Mouse (Mus musculus) small intestine, adult 2 months (tissue): ENCODE data around the gene Degs1. TPM values are rescaled to one million over a fixed set of nuclear protein-coding genes. Genes with fewer than 3 reads are reported as not detected.

ENCODE experiments used
- H3K27ac ChIP-seq: fragments of 200-500 bp; 2 replicates; pipeline ENCODE4 v1.5.1; 2012; ENCODE audit warnings: low read depth, low read length, control low read depth, inconsistent platforms; ENCODE audit not compliant: insufficient read depth
- H3K27me3 ChIP-seq: fragments of 200-500 bp; 2 replicates; pipeline ENCODE4 v1.6.1; 2012; ENCODE audit warnings: mild to moderate bottlenecking, moderate library complexity, low read length, inconsistent platforms; ENCODE audit not compliant: control insufficient read depth, insufficient read depth
- H3K36me3 ChIP-seq: fragments of 200-500 bp; 2 replicates; pipeline ENCODE4 v1.6.1; 2012; ENCODE audit warnings: mild to moderate bottlenecking, low read length, control low read depth, inconsistent platforms; ENCODE audit not compliant: control insufficient read depth, insufficient read depth
- H3K4me1 ChIP-seq: fragments of 200-500 bp; 2 replicates; pipeline ENCODE4 v1.6.1; 2012; ENCODE audit warnings: low read length, inconsistent platforms, mixed read lengths; ENCODE audit not compliant: control insufficient read depth, insufficient read depth, insufficient read length
- H3K4me3 ChIP-seq: fragments of 200-500 bp; 2 replicates; pipeline ENCODE4 v1.5.1; 2012; ENCODE audit warnings: low read depth, mild to moderate bottlenecking, control low read depth, inconsistent platforms, low read length, moderate library complexity
- CTCF ChIP-seq: fragments of 200-500 bp; IDR thresholded peaks from 2 replicates; pipeline ENCODE4 v1.5.1; 2012; ENCODE audit warnings: low read depth, mild to moderate bottlenecking, control low read depth, inconsistent platforms, low read length, moderate library complexity, mixed read lengths; ENCODE audit not compliant: insufficient replicate concordance, insufficient read length; ENCODE audit errors: extremely low read depth
- POLR2A ChIP-seq: fragments of 200-500 bp; IDR thresholded peaks from 2 replicates; pipeline ENCODE4 v1.6.1; 2012; ENCODE audit warnings: low read depth, mild to moderate bottlenecking, control low read depth, inconsistent platforms, low read length, moderate library complexity
- WGBS: fragments of 180-500 bp; shearing (Covaris S2); methylation state at CpG from one replicate; pipeline ENCODE4 v1.1.7; 2018; 5-methylcytosine and 5-hydroxymethylcytosine counted together
- polyA plus RNA-seq: library from polyadenylated mRNA; depleted of rRNA; stranded (reverse); fragments of >200 nt; gene quantifications from 2 replicates; pipeline ENCODE4 v1.2.3, GENCODE M21; 2012

Degs1 gene
- polyA plus RNA-seq, 1 experiment, result 14.1 TPM

DNA sequence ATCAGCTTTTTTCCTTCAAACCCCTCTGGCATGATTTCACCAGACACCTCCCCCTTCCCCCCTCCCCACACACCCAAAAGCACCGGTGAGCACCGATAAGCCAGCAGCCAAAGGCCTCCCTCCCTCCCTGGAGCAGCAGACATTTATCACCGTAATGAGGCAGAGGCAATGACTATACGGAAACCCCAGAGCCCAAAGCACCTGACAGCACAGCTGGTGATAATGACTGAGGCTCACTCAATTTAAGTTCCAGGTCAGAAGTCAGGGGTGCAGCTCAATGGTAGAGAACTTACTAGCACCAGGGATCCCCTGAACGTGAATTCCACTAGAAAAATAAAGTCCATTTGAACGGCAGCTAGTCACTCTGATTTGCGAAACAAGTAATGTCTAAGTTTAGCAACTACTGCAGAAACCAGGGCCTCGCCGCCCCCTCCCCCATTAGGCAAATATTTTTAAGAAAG is 1.3 kb downstream of the Degs1 start:
- Histone ChIP-seq H3K36me3 (peaks cover 21% of the 10 kb centered on the region), H3K27ac (no peak overlapping the region), H3K4me1 (peaks cover 8% of the 10 kb centered on the region), H3K4me3 (peak overlapping the region; percentile 28), H3K27me3 (no peaks in the 10 kb centered on the region)
- WGBS, result 11% methylated on average over 9 of the region's 9 CpGs
- TF ChIP-seq CTCF (no peak), POLR2A (no peak)

DNA sequence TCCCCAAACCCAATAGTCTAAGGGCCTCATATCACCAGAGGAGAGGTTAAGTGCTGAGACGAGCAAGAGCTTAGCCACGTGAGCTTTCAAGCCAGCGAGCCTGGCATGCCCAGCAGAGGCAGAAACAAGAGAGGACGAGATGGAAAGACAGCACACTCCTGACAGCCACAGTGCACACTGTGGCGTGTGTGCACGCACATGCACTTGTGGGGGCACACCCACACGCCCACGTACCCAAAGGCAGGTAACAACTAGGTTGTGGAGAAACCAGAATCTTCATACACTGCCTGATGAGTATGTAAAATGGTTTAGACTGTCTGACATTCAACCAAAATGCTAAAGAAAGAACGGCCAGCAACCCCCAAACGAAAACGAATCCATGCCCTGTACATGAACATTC is 2.0 kb downstream of the Degs1 start:
- peak overlapping the region; percentile 24 for H3K4me3 ChIP-seq
- peaks cover 8% of the 10 kb centered on the region for H3K4me1 ChIP-seq
- H3K36me3 ChIP-seq, result peaks cover 21% of the 10 kb centered on the region
- TF ChIP-seq CTCF (no peak), POLR2A (no peak)
- WGBS, result 66% methylated on average over 11 of the region's 11 CpGs
- no peaks in the 10 kb centered on the region for H3K27me3 ChIP-seq
- H3K27ac ChIP-seq, result no peak overlapping the region

DNA sequence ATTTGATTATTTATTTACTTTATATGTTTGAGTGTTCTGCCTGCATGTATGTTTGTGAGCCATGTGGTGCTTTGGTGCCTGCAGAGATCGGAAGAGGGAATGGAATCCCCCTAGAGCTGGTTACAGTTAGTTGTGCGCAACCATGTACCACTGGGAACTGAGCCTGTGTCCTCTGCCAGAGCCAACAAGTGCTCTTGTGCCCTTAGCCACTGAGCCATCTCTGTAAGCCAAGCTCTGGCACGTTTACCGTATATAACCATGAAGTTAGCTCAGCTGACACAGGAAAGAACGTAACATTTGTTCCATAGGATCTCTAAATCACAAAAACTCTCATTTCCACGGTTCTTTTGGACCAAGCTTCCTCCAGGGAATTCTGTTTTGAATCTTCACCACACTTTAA is 2.6 kb downstream of the Degs1 start:
- no peak overlapping the region for H3K27ac ChIP-seq
- H3K36me3 ChIP-seq, result peaks cover 23% of the 10 kb centered on the region
- 88% methylated on average over 6 of the region's 6 CpGs for WGBS
- H3K27me3 ChIP-seq, result no peaks in the 10 kb centered on the region
- no peak overlapping the region for H3K4me3 ChIP-seq
- no peak for TF ChIP-seq POLR2A
- no peak for TF ChIP-seq CTCF
- peaks cover 13% of the 10 kb centered on the region for H3K4me1 ChIP-seq

DNA sequence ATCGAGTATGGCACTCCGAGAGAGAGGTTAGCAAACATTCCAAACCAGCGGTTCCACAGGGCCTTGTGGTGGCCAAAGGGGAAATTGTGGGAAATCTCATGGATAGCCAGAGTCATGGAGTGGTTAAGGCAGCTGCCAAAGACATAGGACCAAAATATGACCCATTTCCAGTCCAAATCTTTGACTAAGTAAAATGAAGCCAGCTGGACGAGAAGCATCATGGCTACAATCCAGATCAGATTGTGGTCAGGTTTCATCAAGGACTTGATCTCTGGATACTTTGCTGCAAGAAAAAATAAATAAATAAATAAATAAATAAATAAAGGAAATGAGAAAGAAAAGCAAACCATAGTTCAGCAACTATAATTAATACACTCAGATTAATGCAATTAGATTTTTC is 3.2 kb downstream of the Degs1 start:
- Histone ChIP-seq H3K4me3 (no peak overlapping the region), H3K4me1 (peaks cover 13% of the 10 kb centered on the region), H3K36me3 (peaks cover 23% of the 10 kb centered on the region), H3K27ac (no peak overlapping the region), H3K27me3 (no peaks in the 10 kb centered on the region)
- 83% methylated on average over 4 of the region's 4 CpGs for whole genome bisulfite sequencing
- TF ChIP-seq CTCF, result no peak
- no peak for TF ChIP-seq POLR2A

DNA sequence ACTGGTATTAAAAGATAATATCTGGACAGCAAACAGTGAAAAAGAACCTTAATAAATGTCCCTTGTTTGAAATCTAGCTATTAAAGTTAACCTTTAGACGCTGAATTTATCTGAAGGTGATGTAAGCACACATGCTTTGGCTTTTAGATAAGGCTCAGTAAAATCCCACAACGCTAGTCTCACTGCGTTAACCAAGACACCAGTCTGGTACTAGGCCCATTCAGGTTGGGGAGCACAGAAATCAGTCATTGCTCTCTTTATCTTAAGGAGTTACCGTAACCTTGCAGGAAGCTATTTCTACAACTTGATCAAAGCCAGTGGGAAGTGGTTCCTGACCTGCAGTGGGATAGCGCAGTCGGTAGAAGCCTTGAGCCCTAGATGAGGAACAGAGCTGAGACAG is 7.5 kb downstream of the Degs1 start:
- Histone ChIP-seq H3K27ac (peak overlapping the region; percentile 8; the same call in 1 of the 2 replicates), H3K4me3 (no peak overlapping the region), H3K27me3 (no peaks in the 10 kb centered on the region), H3K4me1 (peaks cover 4% of the 10 kb centered on the region; the same call in 1 of the 2 replicates), H3K36me3 (peaks cover 28% of the 10 kb centered on the region)
- TF ChIP-seq CTCF, result no peak
- TF ChIP-seq POLR2A, result no peak
- 37% methylated on average over 6 of the region's 6 CpGs for WGBS

DNA sequence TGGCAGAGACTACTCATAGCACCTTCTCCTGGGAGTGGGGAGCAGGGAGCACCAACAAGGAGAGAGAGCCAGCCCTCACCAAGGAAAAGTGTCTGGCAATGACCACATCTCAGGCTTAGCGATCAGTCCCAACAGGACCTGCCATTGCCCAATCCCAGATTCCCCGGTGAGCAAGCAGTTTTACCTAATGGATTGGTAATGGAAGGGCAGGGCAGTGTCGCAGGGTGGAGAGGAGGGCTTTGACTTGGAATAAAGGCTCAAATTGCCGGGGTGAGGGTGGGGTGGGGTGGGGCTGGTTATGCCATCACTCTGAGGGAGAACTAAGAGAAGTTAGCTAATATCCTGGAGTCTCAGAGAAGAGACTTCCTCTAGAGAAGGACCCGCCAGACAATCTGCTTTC is 11.0 kb downstream of the Degs1 start:
- WGBS, result 66% methylated on average over 5 of the region's 5 CpGs
- H3K4me3 ChIP-seq, result no peak overlapping the region

DNA sequence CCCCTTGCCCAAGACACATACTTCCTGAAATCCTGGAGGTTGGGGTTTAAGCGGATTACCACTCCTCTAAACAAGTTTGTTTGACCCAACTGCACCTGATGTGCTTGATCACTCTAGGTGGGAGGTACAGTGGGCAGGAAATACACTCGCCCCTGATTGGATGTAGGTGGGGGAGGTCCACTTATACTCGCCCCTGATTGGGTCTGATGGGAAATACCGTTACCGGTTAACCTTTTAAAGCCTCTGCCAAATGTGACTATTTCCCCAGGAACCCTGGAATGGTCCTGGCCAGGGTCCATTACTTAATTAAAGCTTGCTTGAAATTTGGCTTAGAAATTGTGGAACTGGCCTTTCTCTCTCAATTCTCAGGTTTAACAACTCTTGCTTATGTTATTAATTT is 11.5 kb downstream of the Degs1 start:
- Histone ChIP-seq H3K36me3 (peaks cover 7% of the 10 kb centered on the region; the same call in 1 of the 2 replicates), H3K4me3 (no peak overlapping the region), H3K4me1 (peaks cover 18% of the 10 kb centered on the region; the same call in 1 of the 2 replicates), H3K27ac (no peak overlapping the region), H3K27me3 (no peaks in the 10 kb centered on the region)
- no peak for TF ChIP-seq CTCF
- TF ChIP-seq POLR2A, result no peak
- WGBS, result 88% methylated on average over 5 of the region's 5 CpGs

More for the DNA sequence above, 11.0 kb downstream of the Degs1 start:
- H3K27ac ChIP-seq, result no peak overlapping the region
- H3K36me3 ChIP-seq, result peaks cover 10% of the 10 kb centered on the region
- H3K4me1 ChIP-seq, result peaks cover 18% of the 10 kb centered on the region; the same call in 1 of the 2 replicates
- TF ChIP-seq POLR2A (no peak), CTCF (no peak)
- no peaks in the 10 kb centered on the region for H3K27me3 ChIP-seq

DNA sequence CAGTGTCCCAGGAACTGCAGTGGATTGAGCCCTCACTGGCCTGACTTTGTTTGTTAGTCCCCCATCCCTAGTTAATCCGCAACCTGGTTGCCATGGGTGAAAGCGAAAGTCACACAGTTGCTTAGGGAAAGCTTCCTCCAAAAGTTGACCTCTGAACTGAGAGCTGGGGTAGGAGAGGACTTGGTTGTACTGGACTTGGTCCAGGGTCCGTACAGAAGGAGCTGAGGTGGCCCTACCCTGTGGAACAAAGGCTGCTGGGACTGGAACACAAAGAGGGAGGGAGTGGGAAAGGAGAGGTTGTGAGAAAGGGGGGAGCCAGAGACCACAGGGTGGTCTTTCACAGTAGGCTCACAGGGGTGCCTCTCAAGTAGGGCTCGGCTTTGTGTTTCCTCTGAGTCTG is 14.3 kb downstream of the Degs1 start:
- H3K27ac ChIP-seq, result peak overlapping the region; percentile 90
- peaks cover 13% of the 10 kb centered on the region; the same call in 1 of the 2 replicates for H3K4me1 ChIP-seq
- H3K4me3 ChIP-seq, result no peak overlapping the region
- no peaks in the 10 kb centered on the region for H3K27me3 ChIP-seq
- peaks cover 4% of the 10 kb centered on the region; the same call in 1 of the 2 replicates for H3K36me3 ChIP-seq
- TF ChIP-seq CTCF, result no peak
- TF ChIP-seq POLR2A, result no peak
- WGBS, result 25% methylated on average over 4 of the region's 4 CpGs
